Mouse (Mus musculus): ENCODE data around the gene Gsk3a. TPM values are rescaled to one million over a fixed set of nuclear protein-coding genes. Genes with fewer than 3 reads are reported as not detected.

The Gsk3a gene
- total RNA-seq, 2 experiments from 2014 or later, result 195 to 197 TPM

DNA sequence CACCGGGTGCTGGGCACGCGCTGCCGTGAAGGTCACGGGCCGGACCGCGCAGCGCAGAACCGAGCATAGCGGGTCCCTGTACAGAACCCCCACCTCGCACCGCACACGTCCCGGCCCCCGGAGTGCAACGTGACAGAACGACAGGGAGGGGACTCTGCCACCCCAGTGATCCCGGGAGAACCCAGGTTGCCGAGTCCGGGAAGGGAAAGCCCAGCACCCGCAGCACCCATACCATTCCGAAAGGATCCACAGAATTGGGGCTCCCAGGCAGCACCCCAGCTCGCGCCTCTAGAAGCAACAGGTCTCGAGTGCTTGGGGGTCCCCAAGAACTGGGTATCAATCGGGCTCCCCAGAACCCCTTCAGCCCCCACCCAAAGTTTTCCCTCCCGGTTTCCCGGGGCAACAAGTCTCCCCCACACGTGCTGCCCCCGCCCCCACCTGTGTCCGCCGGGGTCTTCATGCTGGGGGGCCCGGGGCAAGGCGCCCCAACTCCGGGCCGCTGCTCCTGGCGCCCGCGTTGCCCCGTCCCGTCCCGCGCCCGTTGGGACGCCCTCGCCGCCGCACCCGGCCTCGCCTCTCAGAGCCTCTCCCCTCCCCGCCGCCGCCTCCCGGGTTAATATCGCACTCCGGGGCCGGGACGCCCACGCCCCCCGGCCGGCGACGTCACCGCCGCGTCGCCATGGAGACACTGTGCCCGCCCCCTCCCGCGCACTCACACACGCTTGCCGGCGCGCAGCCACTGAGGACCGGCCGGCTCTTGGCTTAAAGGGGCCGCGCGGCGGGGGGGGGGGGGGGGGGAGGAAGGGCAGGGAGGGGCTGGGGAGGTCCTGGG, 12.7 kb upstream of the Gsk3a start, which contains the start of gene Erf:
Gene Erf, minus strand, starts transcription at position 621 of the 832 bp plus-strand sequence.
- intact Hi-C loops (cut with DNase I), result no loop called here
- peak; percentile 95 for DNase-seq

DNA sequence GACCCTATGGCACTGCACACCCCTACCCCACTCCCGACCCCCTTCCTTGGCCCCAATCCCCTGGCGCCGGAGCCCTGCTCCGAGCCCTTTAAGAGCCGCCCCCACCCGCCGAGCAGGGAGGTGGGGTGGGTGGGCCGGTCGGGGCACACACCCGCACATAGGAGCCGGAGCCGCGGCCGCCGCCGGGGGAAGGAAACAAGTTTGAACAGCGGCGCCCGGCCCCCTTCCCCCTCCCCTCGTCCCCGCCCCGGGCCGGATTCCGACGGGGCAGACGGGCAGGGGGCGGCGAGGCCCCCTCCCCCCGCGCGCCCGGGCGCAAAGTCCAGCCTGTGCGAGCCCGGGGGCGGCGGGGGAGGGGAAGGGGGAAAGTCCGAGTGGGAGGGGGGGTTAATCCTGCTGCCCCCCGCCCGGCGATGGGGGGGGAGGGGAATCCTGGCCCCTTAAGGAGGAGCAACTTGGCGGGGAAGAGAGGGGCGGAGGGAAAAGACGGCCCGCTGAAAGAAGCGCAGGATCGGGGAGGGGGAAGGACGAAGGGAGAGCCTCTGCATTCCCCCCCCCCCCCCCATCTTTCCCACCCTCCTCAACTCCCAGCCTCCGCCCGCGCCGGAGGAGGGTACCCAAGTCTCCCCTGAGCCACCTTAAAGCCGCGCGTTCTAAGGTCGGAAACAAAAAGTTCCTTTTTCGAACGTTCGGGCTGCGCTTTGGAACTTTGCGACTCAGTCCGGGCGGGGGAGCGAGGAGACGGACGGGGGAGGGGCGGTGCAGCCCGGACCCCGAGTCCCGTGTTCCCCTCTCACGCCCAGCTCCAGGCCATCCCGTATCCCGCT, 11.9 kb upstream of the Gsk3a start:
- intact Hi-C loops (cut with DNase I), result no loop called here
- DNase-seq, result peak; percentile 79

DNA sequence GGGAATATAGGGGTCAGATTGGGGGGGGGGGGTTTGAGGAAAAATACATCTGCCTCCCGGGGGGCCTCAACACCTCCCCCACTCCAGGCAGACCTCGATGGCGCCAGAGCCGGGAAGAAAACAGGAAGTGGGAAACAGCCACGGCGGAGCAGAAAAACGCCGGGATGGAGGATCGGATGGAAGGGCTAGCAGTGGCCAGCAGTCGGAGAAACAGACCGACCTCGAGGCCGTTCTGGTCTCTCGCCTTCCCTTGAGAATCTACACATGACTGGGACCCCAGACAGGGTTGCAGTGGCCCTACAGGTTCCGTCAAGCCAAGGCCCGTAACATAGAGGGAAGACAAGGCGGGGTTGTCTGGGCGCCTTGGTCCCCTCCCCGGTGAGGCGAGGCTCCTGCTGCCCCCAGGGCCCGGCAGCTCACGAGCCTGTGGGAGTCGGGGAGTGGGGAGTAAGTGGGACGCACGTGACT, 11.2 kb upstream of the Gsk3a start:
- intact Hi-C loops (cut with DNase I), result no loop called here
- no peak for DNase-seq

DNA sequence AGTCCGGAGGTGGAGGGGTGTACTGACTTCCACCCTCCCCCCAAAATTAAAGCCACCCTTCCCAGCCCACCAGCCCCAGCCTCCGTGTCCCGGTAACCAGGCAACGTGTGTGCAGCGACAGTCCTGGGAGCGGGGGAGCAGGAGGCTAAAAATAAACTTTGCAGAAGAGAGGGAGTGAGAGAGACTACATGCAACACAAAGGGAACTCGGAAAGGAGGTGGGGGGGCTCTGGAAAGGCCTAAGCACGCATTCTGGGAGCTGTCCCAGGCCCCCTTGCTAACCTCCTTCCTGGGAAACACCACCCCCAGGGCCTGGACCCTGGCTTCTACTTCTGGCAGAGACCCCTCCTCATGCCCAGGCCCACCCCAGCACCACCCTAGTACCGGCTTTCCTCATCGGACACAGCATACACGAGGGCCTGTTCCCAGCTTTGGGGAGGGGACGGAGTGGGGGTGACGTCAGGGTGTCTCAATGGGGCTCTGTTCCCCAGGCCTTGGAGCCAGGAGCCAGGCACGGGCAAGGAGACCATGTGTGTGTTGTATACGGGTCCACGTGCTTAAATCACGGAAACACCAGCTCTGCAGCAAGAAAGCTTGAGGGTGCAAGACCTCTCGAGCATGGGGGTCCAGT, 10.5 kb upstream of the Gsk3a start:
- peak; percentile 54 for DNase-seq
- intact Hi-C loops (cut with DNase I), result no loop called here

DNA sequence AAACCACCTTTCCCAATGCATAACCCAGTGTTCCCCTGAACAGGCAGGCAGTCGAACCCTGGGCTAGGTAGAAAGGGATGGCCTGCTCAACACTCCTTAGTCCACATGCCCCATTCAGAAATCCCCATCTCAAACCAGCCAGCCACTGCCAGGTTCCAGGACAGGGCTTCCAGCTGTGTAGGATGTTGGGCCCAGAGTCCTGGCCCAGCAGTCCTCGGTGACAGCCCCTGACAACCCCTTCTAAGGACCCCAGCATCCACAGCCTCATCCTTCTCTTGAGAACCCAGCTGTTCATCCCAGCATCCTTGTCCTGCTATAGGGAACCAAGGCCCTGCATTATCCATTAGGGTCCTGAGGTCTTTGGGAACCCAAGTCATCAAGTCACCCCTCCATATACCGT, 9.8 kb upstream of the Gsk3a start:
- DNase-seq, result no peak
- intact Hi-C loops (cut with DNase I), result no loop called here

DNA sequence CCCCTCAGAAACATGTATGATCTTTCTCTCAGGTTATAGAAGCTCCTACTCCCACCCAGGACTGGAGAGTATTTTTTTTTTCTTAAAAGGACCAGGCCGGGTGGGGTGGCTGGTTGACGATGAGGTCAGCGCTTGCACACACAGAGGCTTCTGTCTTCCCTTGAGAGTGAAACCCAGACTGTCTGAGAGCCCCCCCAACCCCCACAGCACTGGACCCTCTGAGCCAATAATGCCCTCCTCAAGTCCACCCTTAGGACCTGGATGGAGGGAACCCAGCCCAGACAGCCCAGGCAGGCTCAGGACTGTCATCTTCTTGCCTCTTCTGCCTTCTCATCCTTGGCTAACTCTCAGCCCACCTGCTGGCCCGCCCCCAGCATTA, 9.1 kb upstream of the Gsk3a start:
- intact Hi-C loops (cut with DNase I), result no loop called here
- DNase-seq, result peak; percentile 43

DNA sequence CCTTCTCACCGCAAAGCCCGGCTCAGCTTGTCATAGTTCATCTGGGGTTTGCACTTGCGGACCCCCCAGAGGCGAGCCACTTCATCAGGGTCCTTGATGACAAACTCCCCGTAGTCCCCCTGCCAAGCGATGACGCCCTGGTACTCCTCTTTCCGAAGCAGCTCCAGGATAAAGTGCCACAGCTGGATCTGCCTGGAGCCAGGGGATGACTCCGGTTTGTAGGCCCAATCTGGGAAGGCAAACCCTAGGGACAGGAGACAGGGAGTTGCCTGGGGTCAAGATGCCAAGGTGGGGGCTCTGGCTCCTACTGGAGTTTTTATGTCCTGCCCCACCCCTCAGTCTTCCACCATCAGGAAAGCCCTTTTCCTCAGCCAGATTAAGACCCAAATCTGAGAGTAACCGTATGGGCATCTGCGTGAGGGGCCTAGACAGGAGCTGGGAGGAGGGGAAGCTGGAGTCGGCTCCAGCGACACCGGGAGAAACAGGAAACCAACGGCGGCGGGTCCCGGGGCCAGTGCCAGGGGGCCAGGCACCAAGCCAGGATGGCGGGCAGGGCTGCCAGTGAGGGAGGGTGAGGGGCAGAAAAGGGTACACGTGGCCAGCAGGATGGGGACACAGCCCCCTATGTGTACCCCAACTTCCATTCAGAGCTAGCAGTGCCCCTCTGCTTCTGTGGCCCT, 8.6 kb upstream of the Gsk3a start:
- intact Hi-C loops (cut with DNase I), result no loop called here

DNA sequence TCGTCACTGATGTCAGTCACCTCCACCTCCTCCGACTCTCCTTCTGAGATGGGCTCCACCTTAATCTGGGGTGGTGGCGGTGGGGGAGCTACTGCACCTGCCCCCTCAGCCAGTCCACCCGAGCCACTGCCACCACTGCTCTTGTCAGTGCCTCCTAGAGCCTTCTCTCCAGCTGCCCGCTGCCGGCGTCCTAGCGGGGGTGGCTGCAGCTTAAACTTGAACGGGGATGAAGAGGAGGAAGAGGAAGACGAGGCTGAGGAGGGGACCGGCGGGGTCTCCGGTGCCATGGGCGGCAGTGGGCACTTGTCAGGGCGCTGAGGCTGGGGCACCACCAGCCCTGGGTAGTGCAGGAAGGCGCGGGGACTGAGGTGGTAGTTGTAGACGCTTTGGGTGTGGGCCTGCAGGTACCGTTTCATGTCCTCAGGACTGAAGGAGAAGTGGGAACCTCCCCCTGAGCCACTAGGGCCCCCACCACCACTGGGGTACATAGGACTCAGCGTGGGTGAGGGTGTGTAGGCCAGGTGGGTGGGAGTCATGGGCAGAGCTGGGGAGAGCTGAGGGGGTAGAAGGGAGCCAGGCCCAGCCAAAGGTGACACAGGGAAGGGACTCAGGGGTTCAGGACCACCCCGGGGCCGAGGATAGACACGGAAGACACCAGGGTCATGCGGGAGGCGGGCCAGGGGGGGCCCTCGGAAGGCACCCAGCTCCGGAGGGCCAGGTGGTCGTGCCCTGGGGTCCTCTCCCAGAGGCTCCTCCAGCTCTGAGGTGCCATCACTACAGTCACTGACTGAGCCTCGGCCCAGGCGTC, 7.1 kb upstream of the Gsk3a start:
- intact Hi-C loops (cut with DNase I), result no loop called here
- DNase-seq, result no peak

More for the DNA sequence above, 8.6 kb upstream of the Gsk3a start:
- DNase-seq, result peak; percentile 78

DNA sequence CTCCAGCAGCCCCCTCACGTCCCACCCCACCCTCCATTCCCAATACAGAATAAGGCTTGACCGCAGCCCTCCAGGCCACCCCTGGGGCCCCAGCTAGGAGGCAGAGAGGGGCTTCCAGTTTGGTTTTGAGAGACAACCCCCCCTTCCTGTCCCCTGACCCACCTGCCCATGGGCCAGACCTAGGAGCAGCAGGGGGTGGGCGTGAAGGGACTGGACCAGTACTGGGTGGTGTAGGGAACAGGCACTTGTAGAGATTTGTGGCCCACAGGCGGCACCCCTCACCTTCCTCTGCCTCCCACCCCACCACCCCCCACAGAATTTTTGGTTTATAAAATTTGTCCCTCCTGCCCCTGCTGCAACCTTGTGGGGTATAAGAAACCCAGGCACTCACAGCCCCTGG, 5.7 kb upstream of the Gsk3a start:
- DNase-seq, result no peak
- intact Hi-C loops (cut with DNase I), result no loop called here

DNA sequence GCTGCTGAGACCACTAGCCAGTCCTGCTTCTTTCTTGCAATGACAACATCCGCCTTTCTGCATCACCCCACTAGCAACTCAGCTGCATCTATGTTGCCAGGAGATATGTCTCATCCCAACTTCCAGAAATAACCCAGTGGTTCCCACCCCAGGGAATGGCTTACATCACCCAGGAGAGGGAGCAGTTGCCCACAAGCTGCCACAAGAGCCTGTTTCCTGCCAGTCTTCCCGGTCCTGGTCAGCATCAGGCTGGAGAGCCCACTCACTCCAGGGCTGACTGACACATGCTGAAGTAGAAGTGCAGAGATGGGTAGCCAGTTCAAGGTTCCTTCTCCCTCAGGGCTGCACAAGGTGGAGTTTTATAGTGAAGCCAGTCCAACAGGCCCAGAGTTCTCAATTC, 3.4 kb upstream of the Gsk3a start:
- intact Hi-C loops (cut with DNase I), result loop anchor here (2.0 kb wide), 1 partner anchor 38 kb away; no protein-coding TSS in a partner anchor
- DNase-seq, result no peak

DNA sequence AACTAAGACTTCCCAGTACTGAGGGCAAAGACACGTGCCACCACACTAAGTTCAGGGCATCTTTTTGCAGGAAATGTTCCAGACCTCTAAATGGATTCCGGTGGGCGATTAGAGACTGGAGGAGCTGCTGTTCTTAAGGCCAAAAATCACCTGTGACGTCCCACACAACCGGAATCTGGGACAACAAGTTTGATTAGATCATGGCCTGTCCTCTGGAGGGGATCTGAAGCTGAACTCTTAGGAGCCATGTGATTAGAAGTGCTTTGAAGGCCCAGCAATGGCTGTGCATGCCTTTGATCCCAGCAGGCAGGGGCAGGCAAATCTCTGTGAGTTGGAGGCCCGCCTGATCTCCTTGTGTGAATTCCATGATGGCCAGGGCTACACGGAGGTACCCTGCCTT, 3.0 kb upstream of the Gsk3a start:
- intact Hi-C loops (cut with DNase I), result loop anchor here (2.0 kb wide), 1 partner anchor 38 kb away; no protein-coding TSS in a partner anchor
- no peak for DNase-seq

DNA sequence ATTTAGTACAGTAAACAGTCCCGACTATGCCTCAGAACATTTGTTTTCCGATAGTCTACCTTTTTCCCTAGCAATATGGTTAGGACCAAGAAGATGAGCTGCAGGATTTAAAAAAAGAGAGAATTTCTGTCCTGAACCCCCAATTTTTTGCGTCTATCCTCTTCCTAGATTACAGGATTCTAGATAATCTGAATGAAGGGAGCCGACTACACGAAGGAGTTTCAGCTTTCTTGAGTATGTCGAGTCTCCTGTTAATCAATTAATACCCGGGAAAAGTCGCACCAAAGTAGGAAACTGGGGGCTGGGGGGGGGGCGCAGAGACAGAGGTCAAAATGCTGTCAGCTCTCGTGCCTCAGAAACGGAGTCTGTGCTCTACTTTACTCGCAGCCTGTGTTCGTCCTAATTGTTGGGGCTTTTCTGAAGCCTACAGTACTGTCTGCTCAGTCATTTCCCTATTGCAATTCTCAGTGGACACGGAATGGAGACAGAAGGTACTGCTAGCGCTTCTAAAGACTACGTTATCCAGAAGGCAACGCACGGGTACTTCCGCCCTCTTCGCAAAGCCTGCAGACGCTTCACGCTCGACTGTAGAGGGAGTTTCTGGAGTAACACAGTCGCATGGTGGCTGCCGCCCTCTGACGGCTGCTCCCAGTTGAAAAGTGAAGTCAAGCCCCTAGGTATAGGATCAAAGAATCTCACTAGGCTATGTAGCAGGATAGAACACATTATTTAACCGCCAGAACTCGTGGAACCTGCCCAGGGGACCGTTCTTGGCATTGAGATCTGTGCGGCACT, 1.4 kb upstream of the Gsk3a start:
- intact Hi-C loops (cut with DNase I), result no loop called here
- peak; percentile 87 for DNase-seq

DNA sequence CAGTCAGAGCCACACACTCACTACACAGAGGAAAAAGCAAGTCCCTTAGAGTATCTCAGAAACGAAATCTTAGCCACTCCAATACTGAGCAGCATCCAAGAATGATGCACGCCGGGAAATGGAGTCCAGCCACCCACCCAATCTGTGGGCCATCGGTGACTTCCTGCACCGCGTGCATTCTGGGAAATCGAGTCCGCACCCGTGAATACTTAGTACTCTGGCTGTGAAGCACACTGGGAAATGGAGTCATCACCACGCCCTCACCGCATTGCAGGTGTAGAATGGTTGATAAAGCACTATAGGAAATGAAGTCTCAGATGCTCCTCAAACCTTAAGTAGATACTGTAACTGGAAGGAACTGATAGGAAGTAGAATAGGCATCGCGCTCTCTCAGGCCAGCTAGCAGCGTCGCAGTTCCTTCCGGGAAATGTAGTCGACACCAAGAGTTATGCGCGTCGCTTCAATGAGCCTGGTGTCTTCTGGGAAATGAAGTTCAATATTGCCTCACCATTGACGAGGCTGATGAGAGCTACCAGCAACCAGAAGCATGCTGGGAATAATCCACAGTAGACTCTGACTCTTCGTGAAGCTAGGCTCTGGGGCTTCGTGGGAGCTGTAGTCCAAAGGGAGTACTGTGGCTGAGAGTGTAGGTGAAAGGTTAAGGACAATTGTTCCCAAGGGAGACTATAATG, 510 bp upstream of the Gsk3a start:
- intact Hi-C loops (cut with DNase I), result no loop called here
- peak; percentile 94 for DNase-seq

DNA sequence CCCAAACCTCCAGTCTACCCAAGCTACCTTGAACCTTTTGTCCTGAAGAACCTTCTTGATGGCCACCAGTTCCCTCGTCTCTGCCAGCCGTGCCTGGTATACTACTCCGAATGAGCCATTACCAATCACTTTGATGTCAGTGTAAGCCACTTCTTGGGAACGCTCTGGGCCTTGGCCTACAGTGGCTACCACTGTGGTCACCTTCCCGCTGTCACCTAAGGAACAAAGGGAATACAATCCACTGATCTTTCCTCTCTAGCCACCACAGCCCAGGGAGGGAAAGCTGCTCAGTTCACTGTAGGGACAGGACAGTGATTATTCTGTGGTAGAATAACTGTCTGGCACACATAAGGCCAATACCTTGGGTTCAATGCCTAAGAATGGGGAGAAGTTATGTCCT, 2.1 kb downstream of the Gsk3a start:
- intact Hi-C loops (cut with DNase I), result no loop called here
- DNase-seq, result no peak

DNA sequence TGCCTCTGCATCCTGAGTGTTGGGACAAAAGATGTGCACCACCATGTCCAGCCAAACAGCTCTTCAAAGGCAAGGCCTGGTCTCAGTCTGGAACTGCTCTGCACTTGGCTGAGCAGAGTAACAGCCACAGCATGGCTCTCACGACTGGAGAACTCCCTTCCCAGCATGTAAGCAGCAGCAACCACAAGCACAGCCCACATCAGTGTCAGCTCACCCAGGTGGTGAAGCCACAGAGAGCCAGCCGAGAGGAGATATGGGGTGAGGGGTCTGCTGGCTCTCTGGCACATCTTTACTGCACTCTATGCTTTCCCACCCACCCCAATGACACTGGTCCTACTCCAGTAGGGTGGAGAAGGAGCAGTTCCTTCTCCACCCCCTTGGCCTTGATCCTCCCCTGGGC, 4.6 kb downstream of the Gsk3a start:
- intact Hi-C loops (cut with DNase I), result no loop called here
- no peak for DNase-seq

DNA sequence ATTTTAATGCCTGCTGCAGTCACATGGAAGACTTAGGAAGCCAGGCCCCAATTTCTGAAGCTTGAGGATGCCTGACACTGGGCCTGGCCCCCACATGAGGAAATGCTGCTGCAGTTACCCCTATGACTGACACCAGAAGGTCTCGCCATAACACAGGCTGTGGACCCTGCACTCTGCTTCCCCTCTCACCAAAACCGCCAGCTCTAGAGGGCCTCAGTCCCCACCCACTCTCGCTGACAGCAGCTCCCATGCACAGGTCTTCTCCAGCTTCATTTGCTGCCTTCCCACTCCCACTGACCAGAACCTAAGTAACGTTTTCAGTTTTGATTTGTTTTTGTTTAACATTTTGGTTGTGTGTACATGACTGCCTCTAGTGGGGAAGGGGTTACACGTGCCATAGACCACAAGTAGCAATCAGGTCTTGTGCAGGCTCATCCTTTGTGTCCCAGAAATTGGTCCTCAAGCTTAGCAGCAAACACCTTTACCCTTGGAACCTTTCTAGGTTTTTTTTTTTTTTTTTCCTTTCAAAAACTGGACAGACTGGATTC, 5.5 kb downstream of the Gsk3a start:
- DNase-seq, result no peak
- intact Hi-C loops (cut with DNase I), result no loop called here

DNA sequence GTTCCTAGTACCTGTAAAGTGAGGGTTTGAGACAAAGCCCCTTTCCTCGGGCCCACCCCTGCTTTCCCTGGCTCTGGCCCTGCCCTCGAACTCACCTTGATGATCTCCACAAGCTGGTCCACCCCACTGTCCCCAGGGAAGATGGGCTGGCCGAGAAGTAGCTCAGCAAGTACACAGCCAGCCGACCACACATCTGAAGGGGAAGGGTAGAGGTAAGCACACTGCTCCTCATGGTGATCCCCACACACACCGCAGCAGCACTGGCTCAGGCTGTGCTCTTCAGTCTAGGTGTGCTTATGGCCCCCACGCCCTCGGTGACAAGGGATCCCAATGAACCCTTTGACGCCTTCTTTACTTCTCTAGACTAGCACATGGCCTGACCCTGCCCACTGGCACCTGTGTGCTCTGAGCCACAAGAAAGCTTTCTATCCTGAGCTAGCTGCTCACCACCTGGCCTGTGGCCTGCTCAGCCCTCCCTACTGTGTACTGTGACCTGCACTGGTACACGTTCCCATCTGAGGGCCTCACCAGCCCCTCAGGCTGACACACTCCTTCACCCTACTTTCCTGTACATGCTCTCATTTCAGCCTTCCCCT, 6.9 kb downstream of the Gsk3a start:
- intact Hi-C loops (cut with DNase I), result no loop called here
- DNase-seq, result no peak
